Mouse (Mus musculus): Measurements from ENCODE around the gene Cpm. TPM values are rescaled to one million over a fixed set of nuclear protein-coding genes. Genes with fewer than 3 reads are reported as not detected.
"Not testable (repeated sequence)": the region's sequence is repeated elsewhere in the genome, so short reads cannot be mapped to it uniquely, and the experiment has no call there.

The Cpm gene
- polyA plus RNA-seq, 1 experiment from 2014 or later: 49.3 TPM

GRCm38 (mm10) chr10:117595442-117596164, 33.7 kb upstream of the Cpm start:
- Histone ChIP-seq H3K27ac (no peak overlapping the region), H3K27me3 (no peaks in the 10 kb centered on the region), H3K4me2 (no peak overlapping the region), H3K4me3 (no peak overlapping the region), H3K9ac (no peak overlapping the region), H3K4me1 (peaks cover 9% of the 10 kb centered on the region), H3K36me3 (no peaks in the 10 kb centered on the region), H3K9me3 (no peaks in the 10 kb centered on the region)
- WGBS: 66% methylated on average over 13 of the region's 13 CpGs
- ATAC-seq (ENCODE audit: borderline replicate concordance, extremely low read depth, low FRiP score, low TSS enrichment): no peak

- Histone ChIP-seq H3K4me2 (no peak overlapping the region), H3K9ac (no peak overlapping the region), H3K27me3 (no peaks in the 10 kb centered on the region), H3K4me3 (no peak overlapping the region), H3K36me3 (no peaks in the 10 kb centered on the region), H3K4me1 (peaks cover 9% of the 10 kb centered on the region), H3K9me3 (no peaks in the 10 kb centered on the region), H3K27ac (no peak overlapping the region)
- no peak for ATAC-seq (ENCODE audit: borderline replicate concordance, extremely low read depth, low FRiP score, low TSS enrichment)
- WGBS: 69% methylated on average over 9 of the region's 9 CpGs
Measured at GRCm38 (mm10) chr10:117596165-117596735, 33.0 kb upstream of the Cpm start.

GRCm38 (mm10) chr10:117596771-117597324, 32.5 kb upstream of the Cpm start:
- no peaks in the 10 kb centered on the region for H3K36me3 ChIP-seq
- no peak overlapping the region for H3K27ac ChIP-seq
- H3K4me1 ChIP-seq: peaks cover 6% of the 10 kb centered on the region
- H3K9me3 ChIP-seq: no peaks in the 10 kb centered on the region
- H3K9ac ChIP-seq: no peak overlapping the region
- H3K4me3 ChIP-seq: no peak overlapping the region
- H3K27me3 ChIP-seq: no peaks in the 10 kb centered on the region
- no peak for ATAC-seq (ENCODE audit: borderline replicate concordance, extremely low read depth, low FRiP score, low TSS enrichment)
- 50% methylated on average over 5 of the region's 5 CpGs for WGBS
- no peak overlapping the region for H3K4me2 ChIP-seq

GRCm38 (mm10) chr10:117597371-117598265, 31.7 kb upstream of the Cpm start:
- H3K4me2 ChIP-seq; H3K4me3 ChIP-seq; H3K27me3 ChIP-seq; H3K27ac ChIP-seq; H3K4me1 ChIP-seq; H3K36me3 ChIP-seq; H3K9me3 ChIP-seq; H3K9ac ChIP-seq; ATAC-seq (ENCODE audit: borderline replicate concordance, extremely low read depth, low FRiP score, low TSS enrichment): not testable (repeated sequence)
- WGBS: 80% methylated on average over 16 of the region's 16 CpGs

GRCm38 (mm10) chr10:117598266-117598950, 30.9 kb upstream of the Cpm start:
- H3K9me3 ChIP-seq: no peaks in the 10 kb centered on the region
- no peaks in the 10 kb centered on the region for H3K4me1 ChIP-seq
- no peak overlapping the region for H3K27ac ChIP-seq
- H3K27me3 ChIP-seq: no peaks in the 10 kb centered on the region
- no peak for ATAC-seq (ENCODE audit: borderline replicate concordance, extremely low read depth, low FRiP score, low TSS enrichment)
- H3K9ac ChIP-seq: no peak overlapping the region
- 89% methylated on average over 10 of the region's 10 CpGs for WGBS
- H3K4me2 ChIP-seq: no peak overlapping the region
- H3K36me3 ChIP-seq: no peaks in the 10 kb centered on the region
- no peak overlapping the region for H3K4me3 ChIP-seq

- WGBS: 83% methylated on average over 8 of the region's 8 CpGs
Measured at GRCm38 (mm10) chr10:117598951-117599572, 30.2 kb upstream of the Cpm start.

GRCm38 (mm10) chr10:117601146-117602035, 27.9 kb upstream of the Cpm start:
- no peak overlapping the region for H3K4me3 ChIP-seq
- no peaks in the 10 kb centered on the region for H3K4me1 ChIP-seq
- no peaks in the 10 kb centered on the region for H3K27me3 ChIP-seq
- H3K9me3 ChIP-seq: no peaks in the 10 kb centered on the region
- no peak overlapping the region for H3K4me2 ChIP-seq
- H3K9ac ChIP-seq: no peak overlapping the region
- WGBS: 49% methylated on average over 8 of the region's 8 CpGs
- no peak overlapping the region for H3K27ac ChIP-seq
- no peak for ATAC-seq (ENCODE audit: borderline replicate concordance, extremely low read depth, low FRiP score, low TSS enrichment)
- H3K36me3 ChIP-seq: no peaks in the 10 kb centered on the region

More at GRCm38 (mm10) chr10:117598951-117599572, 30.2 kb upstream of the Cpm start:
- H3K27me3 ChIP-seq; ATAC-seq (ENCODE audit: borderline replicate concordance, extremely low read depth, low FRiP score, low TSS enrichment); H3K9ac ChIP-seq; H3K27ac ChIP-seq; H3K4me1 ChIP-seq; H3K9me3 ChIP-seq; H3K4me3 ChIP-seq; H3K4me2 ChIP-seq; H3K36me3 ChIP-seq: not testable (repeated sequence)

- no peaks in the 10 kb centered on the region for H3K27me3 ChIP-seq
- H3K4me1 ChIP-seq: no peaks in the 10 kb centered on the region
- H3K27ac ChIP-seq: no peak overlapping the region
- no peaks in the 10 kb centered on the region for H3K36me3 ChIP-seq
- ATAC-seq (ENCODE audit: borderline replicate concordance, extremely low read depth, low FRiP score, low TSS enrichment): no peak
- no peak overlapping the region for H3K4me2 ChIP-seq
- H3K4me3 ChIP-seq: no peak overlapping the region
- no peaks in the 10 kb centered on the region for H3K9me3 ChIP-seq
- WGBS: 74% methylated on average over 3 of the region's 3 CpGs
- no peak overlapping the region for H3K9ac ChIP-seq
Measured at GRCm38 (mm10) chr10:117602325-117603129, 26.8 kb upstream of the Cpm start.

GRCm38 (mm10) chr10:117603130-117603833, 26.0 kb upstream of the Cpm start:
- WGBS: 81% methylated on average over 8 of the region's 8 CpGs

More at GRCm38 (mm10) chr10:117603130-117603833, 26.0 kb upstream of the Cpm start:
- no peaks in the 10 kb centered on the region for H3K27me3 ChIP-seq
- ATAC-seq (ENCODE audit: borderline replicate concordance, extremely low read depth, low FRiP score, low TSS enrichment): no peak
- H3K4me2 ChIP-seq: no peak overlapping the region
- no peak overlapping the region for H3K4me3 ChIP-seq
- no peaks in the 10 kb centered on the region for H3K36me3 ChIP-seq
- H3K9me3 ChIP-seq: no peaks in the 10 kb centered on the region
- H3K27ac ChIP-seq: no peak overlapping the region
- no peak overlapping the region for H3K9ac ChIP-seq
- no peaks in the 10 kb centered on the region for H3K4me1 ChIP-seq
